Mouse (Mus musculus) intestine, embryonic 16.5 days (tissue): Measurements from ENCODE around the gene Cdh20. TPM values are rescaled to one million over a fixed set of nuclear protein-coding genes. Genes with fewer than 3 reads are reported as not detected.
A peak's percentile ranks its signal among the peaks of the same experiment; 100 is the strongest.

Experiments used
- ATAC-seq: fragments of 200-750 bp; cut with Nextera tagmentation; 2 replicates; pipeline ENCODE4 v1.8.0; 2017; ENCODE audit warnings: moderate TSS enrichment, moderate library complexity
- H3K27ac ChIP-seq: fragments of 300-500 bp; sonication (generic); 2 replicates; pipeline ENCODE4 v1.5.1; 2014; ENCODE audit warnings: mild to moderate bottlenecking, low read length
- H3K27me3 ChIP-seq: fragments of 300-500 bp; sonication (generic); replicated peaks from 2 replicates; pipeline ENCODE4 v1.6.1; 2014; ENCODE audit warnings: low read length, control low read depth, mixed read lengths; ENCODE audit not compliant: control insufficient read depth, insufficient read depth
- H3K36me3 ChIP-seq: fragments of 300-500 bp; sonication (generic); 2 replicates; pipeline ENCODE4 v1.6.1; 2014; ENCODE audit warnings: low read length, control low read depth; ENCODE audit not compliant: control insufficient read depth, insufficient read depth
- H3K4me1 ChIP-seq: fragments of 300-500 bp; sonication (generic); 2 replicates; pipeline ENCODE4 v1.6.1; 2014; ENCODE audit warnings: low read length, control low read depth, mixed read lengths; ENCODE audit not compliant: control insufficient read depth, insufficient read depth
- H3K4me2 ChIP-seq: fragments of 300-500 bp; sonication (generic); 2 replicates; pipeline ENCODE4 v1.6.1; 2014; ENCODE audit warnings: low read depth, low read length, control low read depth
- H3K4me3 ChIP-seq: fragments of 300-500 bp; sonication (generic); 2 replicates; pipeline ENCODE4 v1.5.1; 2014; ENCODE audit warnings: mild to moderate bottlenecking, low read length
- H3K9ac ChIP-seq: fragments of 300-500 bp; sonication (generic); 2 replicates; pipeline ENCODE4 v1.6.1; 2014; ENCODE audit warnings: low read depth, low read length
- H3K9me3 ChIP-seq: fragments of 300-500 bp; sonication (generic); 2 replicates; pipeline ENCODE4 v1.6.1; 2016; ENCODE audit warnings: low read length, control low read depth; ENCODE audit not compliant: control insufficient read depth
- WGBS: fragments of 180-500 bp; shearing (Covaris S2); extraction: QIAGEN DNeasy Blood & Tissue Kit; methylation state at CpG from one replicate; pipeline ENCODE4 v1.1.7; 2014; 5-methylcytosine and 5-hydroxymethylcytosine counted together
- polyA plus RNA-seq: library from polyadenylated mRNA; unstranded; fragments of >200 nt; fragmentation: Nextera tagmentation; extraction: Ambion mirVana; gene quantifications from 2 replicates; pipeline ENCODE4 v1.2.1, GENCODE M21; 2015

The Cdh20 gene
- polyA plus RNA-seq, result 0.10 and 0.23 TPM in 2 replicates

DNA sequence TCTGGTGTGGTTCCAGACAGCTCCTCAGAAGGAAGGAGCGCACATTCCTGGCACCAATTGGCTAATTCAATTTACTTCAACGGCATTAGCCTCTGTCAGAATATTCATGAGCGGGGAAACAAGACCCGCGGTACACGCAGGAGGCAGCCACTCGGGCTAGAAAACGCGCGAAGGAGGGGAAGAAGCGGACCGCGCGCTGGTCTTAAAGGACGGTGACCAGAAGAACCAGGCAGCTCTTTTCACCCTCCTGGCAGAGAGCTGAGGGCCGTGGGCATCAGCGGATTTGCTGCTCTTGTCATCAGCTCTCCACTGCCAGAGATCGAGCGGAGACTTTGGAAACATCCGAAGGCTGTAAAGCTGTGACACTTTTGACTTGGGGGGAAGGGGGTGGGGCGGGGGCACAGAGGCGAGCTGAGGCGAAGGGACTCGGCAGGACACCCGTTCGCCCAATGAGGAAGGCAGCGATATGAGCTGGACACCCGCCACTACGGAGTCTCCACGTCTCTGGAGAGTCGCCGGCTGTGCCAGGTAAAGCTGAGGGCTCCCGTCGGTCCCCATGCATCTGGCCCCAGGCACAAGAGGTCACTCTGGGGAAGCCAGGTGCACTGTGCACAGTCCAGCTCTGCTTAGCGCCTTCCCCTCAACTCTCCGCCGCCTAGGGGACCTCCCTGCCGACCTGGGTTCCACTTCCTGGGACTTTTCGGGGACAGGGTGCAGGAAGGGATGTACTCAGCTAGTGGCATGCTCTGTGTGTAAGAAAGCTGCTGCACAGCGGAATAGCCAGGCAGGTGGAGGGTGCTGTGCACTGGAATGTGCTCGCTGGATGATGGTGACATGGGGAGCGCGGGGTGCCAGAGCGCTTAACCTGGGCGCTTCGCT, at the start of gene Cdh20:
Gene Cdh20 (plus strand): TSS at position 159 of the 879 bp plus-strand sequence.
- H3K27ac ChIP-seq, result no peak within 1 kb of the TSS
- no peaks in the 10 kb centered on the region for H3K36me3 ChIP-seq
- H3K9me3 ChIP-seq, result no peaks in the 10 kb centered on the region
- peaks cover 8% of the 10 kb centered on the region for H3K4me1 ChIP-seq
- H3K4me3 ChIP-seq, result peak within 1 kb of the TSS; percentile 50
- under 1% methylated on average over 46 of the region's 46 CpGs for whole genome bisulfite sequencing
- peak; percentile 84 for ATAC-seq
- H3K27me3 ChIP-seq, result peaks cover 16% of the 10 kb centered on the region; the same call in 1 of the 2 replicates
- peak within 1 kb of the TSS; percentile 45 for H3K9ac ChIP-seq
- H3K4me2 ChIP-seq, result peak within 1 kb of the TSS; percentile 72

DNA sequence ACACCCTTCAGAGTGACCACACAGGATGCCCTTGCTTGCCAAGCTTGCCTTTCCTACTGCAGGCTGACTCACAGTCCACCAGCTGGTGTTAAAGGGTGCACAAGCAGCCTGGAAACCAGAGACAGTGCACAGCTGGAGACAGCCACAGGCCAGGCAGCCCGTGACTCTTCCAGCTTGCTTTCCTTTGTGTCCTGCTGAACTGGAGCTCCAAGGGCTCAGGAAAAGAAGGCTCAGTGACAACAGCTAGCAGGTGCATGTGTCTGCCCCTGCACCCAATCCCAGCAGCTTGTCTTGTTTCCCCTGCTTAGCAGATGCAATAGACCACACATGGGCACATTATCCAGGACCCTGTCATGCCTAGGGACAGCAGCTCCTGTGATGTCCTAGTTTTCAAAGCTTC, 21.5 kb upstream of the Cdh20 start:
- Histone ChIP-seq H3K4me3 (no peak overlapping the region), H3K4me2 (no peak overlapping the region), H3K9me3 (no peaks in the 10 kb centered on the region), H3K4me1 (no peaks in the 10 kb centered on the region), H3K27me3 (no peaks in the 10 kb centered on the region), H3K36me3 (no peaks in the 10 kb centered on the region), H3K27ac (no peak overlapping the region), H3K9ac (no peak overlapping the region)
- no peak for ATAC-seq
- WGBS, result 10% methylated on average over 1 of the region's 1 CpGs

DNA sequence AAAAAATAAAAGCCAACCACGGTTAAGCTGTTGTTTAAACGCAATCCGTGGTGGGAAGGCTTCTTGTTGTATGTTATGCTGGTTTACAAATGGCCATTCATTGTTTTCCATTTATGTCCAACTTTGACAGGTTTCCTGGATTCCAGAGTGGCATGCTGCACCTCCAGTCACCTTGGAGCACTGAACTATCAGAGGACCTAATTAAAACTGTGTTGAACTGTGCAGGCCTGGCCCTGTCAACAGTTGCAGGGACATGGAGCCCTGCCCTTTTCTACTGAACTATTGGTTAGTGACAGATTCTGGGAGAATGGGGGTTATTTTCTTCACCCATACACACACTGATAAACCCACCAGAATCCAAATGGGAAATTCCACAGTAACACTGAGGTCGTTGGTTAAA, 20.9 kb upstream of the Cdh20 start:
- Histone ChIP-seq H3K4me1 (no peaks in the 10 kb centered on the region), H3K4me2 (no peak overlapping the region), H3K9me3 (no peaks in the 10 kb centered on the region), H3K27me3 (no peaks in the 10 kb centered on the region), H3K9ac (no peak overlapping the region), H3K36me3 (no peaks in the 10 kb centered on the region), H3K4me3 (no peak overlapping the region), H3K27ac (no peak overlapping the region)
- no peak for ATAC-seq
- WGBS, result 60% methylated on average over 4 of the region's 4 CpGs

DNA sequence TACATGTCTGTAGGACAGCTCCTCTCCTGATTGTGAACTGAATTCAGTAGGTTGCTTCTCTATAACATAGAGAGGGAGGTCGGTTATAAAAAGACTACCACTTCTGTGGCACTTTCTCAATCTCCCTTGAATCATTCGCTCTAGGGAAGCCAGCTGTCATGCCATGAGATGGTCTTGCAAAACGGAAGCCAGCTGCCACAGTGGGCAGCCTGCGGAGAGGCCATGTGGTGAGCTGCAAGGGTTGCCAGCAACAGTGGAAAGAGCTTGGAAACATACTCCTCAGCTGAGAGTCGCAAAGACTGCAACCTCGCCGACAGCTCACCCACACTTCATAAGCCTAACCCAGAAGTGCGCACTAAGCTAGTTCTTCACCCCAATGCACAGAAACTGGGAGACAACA, 13.8 kb upstream of the Cdh20 start:
- ATAC-seq, result no peak
- H3K36me3 ChIP-seq, result no peaks in the 10 kb centered on the region
- H3K9me3 ChIP-seq, result no peaks in the 10 kb centered on the region
- H3K9ac ChIP-seq, result no peak overlapping the region
- no peaks in the 10 kb centered on the region for H3K27me3 ChIP-seq
- H3K27ac ChIP-seq, result no peak overlapping the region
- 72% methylated on average over 8 of the region's 8 CpGs for WGBS
- no peak overlapping the region for H3K4me3 ChIP-seq
- H3K4me2 ChIP-seq, result no peak overlapping the region
- H3K4me1 ChIP-seq, result no peaks in the 10 kb centered on the region

DNA sequence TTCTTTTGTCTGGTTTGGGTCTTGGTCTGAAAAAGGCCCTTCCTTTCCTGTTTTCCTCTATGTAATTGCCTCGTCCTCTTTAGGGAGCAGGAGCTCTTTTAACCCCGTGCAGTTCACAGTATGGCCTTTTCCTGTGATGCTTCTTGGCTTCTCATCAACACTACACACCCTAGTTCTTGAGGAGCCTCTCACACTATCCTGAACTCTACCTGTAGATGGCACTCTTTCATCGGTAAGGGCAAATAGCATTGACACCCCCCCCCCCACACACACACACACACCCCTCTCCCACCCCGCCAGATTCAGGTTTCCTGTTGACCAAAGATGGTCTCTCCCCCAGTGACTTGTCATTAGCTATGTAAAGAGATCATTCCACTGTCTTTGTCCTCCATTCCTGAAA, 12.4 kb upstream of the Cdh20 start:
- Histone ChIP-seq H3K4me3 (no peak overlapping the region), H3K4me2 (no peak overlapping the region), H3K9me3 (no peaks in the 10 kb centered on the region), H3K36me3 (no peaks in the 10 kb centered on the region), H3K4me1 (no peaks in the 10 kb centered on the region), H3K27ac (no peak overlapping the region), H3K9ac (no peak overlapping the region), H3K27me3 (no peaks in the 10 kb centered on the region)
- no peak for ATAC-seq
- WGBS, result 35% methylated on average over 4 of the region's 4 CpGs

DNA sequence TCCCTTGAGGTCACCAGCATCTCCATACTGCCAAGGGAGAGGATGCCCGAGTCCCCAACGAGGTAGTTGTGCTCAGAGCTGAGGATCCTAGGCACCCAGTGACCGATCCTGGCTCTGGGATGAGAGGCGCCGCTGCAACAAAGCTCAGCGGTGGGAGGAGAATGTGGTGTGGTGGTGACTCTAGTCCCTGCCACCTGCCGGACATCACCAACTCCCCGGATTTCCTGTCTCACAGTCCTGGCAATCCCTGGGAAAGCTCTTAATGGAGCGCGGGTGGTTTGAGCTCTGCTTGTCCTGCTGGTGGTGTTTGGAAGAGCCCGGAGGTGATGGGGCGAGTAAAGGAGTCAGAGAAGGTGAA, 900 bp downstream of the Cdh20 start:
- Histone ChIP-seq H3K9me3 (no peaks in the 10 kb centered on the region), H3K4me1 (peaks cover 8% of the 10 kb centered on the region), H3K27me3 (peaks cover 16% of the 10 kb centered on the region; the same call in 1 of the 2 replicates), H3K4me3 (peak overlapping the region; percentile 50), H3K27ac (no peak overlapping the region), H3K4me2 (peak overlapping the region; percentile 72), H3K9ac (peak overlapping the region; percentile 45; the same call in 1 of the 2 replicates), H3K36me3 (no peaks in the 10 kb centered on the region)
- under 1% methylated on average over 12 of the region's 12 CpGs for WGBS
- ATAC-seq, result peak; percentile 46

DNA sequence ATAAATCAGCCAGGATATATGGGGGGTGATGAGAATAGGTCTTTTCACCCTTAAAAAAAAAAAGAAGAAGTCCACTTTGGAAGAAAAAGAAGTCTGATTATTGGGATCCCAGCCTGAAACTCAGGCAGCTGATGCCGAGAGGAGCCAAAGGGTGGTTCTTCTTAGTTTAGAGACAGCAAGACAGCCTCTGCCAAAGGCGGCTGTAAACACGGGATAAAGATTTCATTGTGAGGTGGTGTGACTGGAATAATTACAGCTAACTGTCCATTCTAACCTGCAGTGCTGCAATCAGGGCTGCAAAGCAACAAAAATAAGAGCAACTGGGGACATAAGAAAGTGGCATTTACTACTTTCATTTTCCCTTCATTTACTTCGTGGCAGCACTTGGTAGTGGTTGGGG, 3.6 kb downstream of the Cdh20 start:
- H3K4me2 ChIP-seq, result no peak overlapping the region
- no peak overlapping the region for H3K4me3 ChIP-seq
- no peak for ATAC-seq
- H3K4me1 ChIP-seq, result peaks cover 8% of the 10 kb centered on the region
- no peaks in the 10 kb centered on the region for H3K36me3 ChIP-seq
- H3K9ac ChIP-seq, result no peak overlapping the region
- H3K27ac ChIP-seq, result no peak overlapping the region
- H3K9me3 ChIP-seq, result no peaks in the 10 kb centered on the region
- peaks cover 16% of the 10 kb centered on the region; the same call in 1 of the 2 replicates for H3K27me3 ChIP-seq
- 63% methylated on average over 4 of the region's 4 CpGs for WGBS

DNA sequence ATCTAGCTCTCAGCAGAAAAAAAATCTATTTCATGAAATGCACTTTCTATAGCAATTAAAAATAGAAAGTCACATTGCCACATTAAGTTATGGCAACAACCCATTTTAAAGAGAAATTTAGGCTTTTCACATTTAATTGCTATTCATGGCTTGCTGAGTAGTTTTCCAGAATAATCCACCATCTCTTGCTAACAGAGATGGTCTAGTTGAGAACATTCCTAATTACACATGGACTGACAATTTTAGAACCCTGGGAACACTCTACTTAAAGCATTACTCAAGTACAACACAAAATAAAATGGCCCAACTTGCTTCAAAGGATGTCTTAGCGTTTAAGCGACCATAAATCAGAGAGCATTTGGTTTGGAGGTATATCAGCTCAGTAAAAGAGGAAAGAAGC, 4.9 kb downstream of the Cdh20 start:
- no peak for ATAC-seq
- Histone ChIP-seq H3K4me1 (peaks cover 8% of the 10 kb centered on the region), H3K27me3 (peaks cover 16% of the 10 kb centered on the region; the same call in 1 of the 2 replicates), H3K4me3 (no peak overlapping the region), H3K36me3 (no peaks in the 10 kb centered on the region), H3K27ac (no peak overlapping the region), H3K9ac (no peak overlapping the region), H3K4me2 (no peak overlapping the region), H3K9me3 (no peaks in the 10 kb centered on the region)
- 74% methylated on average over 2 of the region's 2 CpGs for WGBS

DNA sequence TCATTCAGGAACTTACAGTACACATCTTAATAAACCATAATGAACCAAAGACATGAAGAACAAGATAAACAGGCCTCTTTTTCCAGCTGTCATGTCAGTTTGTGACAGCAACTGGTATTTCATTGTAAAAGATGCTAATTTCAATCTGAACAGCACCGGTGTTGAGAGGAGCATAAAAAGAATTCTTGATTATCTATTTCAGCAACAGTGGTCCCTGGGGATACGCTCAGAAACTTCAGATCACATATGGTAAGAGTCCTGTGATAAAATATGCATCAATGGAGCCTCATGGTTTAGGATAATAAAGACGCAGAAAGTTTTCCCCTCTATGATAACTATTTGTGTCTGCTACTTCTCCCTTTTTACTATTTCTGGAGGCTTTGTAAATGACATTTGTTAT, 25.2 kb downstream of the Cdh20 start:
- Histone ChIP-seq H3K4me2 (no peak overlapping the region), H3K4me3 (no peak overlapping the region), H3K9ac (no peak overlapping the region), H3K27ac (no peak overlapping the region), H3K27me3 (no peaks in the 10 kb centered on the region), H3K9me3 (no peaks in the 10 kb centered on the region), H3K4me1 (no peaks in the 10 kb centered on the region), H3K36me3 (no peaks in the 10 kb centered on the region)
- WGBS, result 76% methylated on average over 3 of the region's 3 CpGs
- ATAC-seq, result no peak
